Mouse (Mus musculus) granulocyte monocyte progenitor cell, adult 5-6 weeks (primary cell): ENCODE data around the gene Slc25a12. TPM values are rescaled to one million over a fixed set of nuclear protein-coding genes. Genes with fewer than 3 reads are reported as not detected.

Experiments
- ATAC-seq: replicated peaks from 2 replicates; pipeline ENCODE4 v1.8.0; 2016; ENCODE audit warnings: mild to moderate bottlenecking, moderate TSS enrichment, inconsistent platforms; ENCODE audit not compliant: poor library complexity, severe bottlenecking
- total RNA-seq, 2 experiments: library from RNA; stranded (forward) in 1 of 2; stranded (reverse) in 1 of 2; fragments of 200-712, 200-1000 nt in 1 of 2; fragments of >200 nt in 1 of 2; fragmentation: Nextera tagmentation in 1 of 2; gene quantifications; 2 replicates each; pipeline ENCODE4 v1.2.3; 2014 to 2017

Gene Slc25a12
- total RNA-seq, 2 experiments from 2014 or later = 93.9 to 94.5 TPM

DNA sequence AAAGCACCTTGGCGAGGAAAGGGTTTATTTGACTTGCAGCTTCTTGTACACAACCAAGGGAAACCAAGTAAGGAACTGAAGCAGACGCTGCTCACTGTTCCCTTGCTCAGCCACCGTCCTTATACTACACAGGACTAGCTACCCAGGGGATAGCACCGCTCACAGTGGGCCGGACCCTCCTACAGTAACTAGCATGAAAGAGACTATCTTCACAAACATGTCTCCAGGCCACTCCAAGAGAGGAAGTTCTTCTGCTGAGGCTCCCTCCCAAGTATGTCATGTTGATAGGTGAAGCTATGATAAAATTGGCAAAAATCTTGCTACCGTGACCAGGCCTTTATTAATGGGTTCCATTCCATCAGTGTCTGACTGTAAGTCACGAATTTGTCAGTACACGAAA is 98.9 kb downstream of the Slc25a12 start:
- ATAC-seq = no peak

DNA sequence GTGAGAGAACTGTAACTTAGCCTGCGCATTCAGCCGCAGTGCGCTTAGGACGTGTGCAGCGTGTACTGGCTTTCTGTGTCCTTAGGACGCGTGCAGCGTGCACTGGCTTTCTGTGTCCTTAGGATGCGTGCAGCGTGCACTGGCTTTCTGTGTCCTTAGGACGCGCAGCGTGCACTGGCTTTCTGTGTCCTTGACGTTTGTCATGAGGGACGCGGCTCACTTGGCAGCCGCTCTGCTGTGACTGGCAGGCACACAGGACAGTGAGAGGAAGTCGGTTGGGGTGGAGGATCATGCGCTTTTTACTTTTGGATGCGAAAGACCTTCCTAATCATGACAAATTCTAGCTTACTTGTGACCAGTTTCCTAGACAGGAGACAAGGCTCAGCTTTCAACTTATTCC is 103.0 kb downstream of the Slc25a12 start:
- ATAC-seq = no peak

DNA sequence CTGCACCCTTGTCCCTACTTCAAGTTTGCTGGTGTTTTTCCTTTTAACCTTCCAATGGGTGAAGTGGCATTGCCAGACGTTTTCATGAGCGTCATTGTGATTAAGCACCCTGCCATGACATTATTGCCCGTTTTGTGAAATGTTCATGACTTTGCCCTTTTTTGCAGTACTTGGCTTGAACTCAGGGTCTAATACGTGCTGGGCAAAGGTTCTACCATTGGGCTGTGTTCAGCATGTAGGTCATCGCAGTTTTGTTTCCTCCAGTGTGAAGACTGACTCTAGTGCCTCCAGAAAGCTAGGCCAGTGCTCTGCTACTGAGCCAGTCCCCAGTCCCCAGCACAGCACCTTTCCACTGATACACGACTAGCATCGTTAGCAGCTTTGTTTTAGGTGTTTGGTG is 111.0 kb downstream of the Slc25a12 start:
- ATAC-seq = no peak

DNA sequence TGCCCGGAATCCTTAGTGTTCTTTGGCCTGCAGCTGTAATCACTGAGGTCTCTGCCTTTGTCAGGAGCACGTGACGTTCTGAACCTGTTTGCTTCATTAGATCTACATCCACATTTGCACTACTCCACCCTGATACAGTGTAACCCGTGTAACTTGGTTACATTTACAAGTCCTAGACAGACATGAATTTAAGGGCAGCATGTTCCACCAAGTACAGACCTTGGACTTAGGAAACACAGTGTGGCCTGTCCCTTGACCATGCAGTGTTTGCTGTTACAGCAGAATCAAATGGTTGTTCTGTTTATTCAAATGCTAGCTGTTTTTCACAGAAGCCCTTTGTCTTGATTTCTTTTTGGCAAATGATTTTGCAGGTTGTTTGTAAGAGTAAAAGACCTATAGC is 112.7 kb downstream of the Slc25a12 start:
- ATAC-seq = no peak

DNA sequence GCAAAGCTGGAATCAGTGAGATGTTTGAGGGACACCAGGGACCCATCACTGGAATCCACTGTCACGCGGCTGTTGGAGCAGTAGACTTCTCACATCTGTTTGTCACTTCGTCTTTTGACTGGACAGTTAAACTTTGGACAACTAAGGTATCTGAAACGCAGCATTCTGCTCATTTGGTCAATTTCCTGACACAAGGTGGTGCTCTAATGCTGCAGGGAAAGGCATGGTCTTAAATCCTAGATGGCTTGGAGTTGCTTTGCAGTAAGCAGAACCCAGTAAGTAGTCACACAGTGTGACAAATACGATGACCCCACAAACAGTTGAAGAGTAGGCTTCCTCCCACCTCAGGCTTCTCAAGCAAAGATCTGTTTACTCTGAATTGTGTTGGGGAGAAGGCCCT is 116.7 kb downstream of the Slc25a12 start:
- no peak for ATAC-seq

DNA sequence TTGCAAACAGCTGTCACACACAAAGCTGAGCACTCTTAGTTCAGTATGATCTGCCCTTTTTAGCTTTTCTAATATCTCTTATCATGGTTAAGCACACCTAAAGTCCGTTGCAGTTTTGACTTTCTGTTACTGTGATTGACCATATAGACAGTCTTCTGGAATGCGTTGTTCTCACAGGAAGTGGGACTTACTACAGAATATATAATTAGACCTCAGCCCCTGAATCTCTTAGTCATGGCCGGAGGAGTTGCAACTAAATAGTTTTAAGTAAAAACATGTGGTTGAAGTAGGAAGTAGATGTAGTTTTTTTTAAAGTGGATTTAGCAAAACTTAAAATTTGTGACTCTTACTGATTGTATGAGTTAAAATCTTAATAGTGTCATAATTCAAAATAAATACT is 119.5 kb downstream of the Slc25a12 start:
- peak; percentile 27 for ATAC-seq

DNA sequence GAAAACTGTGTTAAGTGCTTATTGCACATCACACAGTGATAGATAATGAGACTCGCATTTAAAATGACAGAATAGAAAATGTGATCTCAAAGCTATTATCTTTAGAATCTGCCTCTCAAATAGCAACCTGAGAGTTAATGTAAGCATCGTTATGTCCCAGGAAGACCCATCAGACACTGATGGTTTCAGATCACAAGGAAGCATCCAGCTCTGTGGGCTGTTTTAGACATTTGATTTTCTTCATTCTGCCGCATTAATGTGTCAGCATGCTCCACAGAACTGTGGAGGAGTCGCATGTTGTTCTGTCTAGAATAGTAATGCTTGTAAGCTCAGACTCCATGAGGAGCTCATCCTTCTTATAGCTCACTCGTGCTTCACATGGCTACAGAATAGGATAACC is 121.5 kb downstream of the Slc25a12 start:
- ATAC-seq = no peak

DNA sequence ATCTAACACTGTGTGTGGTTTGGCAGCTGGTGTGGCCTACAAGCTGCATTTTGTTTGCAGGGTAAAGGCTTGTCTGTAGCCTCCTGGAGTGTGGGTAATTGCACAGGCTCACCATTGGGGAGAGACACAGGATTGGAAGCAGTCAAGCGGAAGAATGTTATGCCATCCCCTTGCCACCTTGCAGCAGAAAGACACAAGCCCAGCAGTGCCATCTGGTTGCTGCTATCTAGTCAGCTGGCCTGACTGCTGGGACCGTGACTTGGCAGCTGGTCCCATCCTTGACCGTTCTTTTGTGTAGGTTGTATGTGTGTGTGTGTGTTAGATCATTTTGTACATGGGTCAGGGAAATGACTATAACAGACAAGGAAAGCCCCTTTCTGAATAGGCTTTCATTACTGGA is 122.1 kb downstream of the Slc25a12 start:
- ATAC-seq = no peak

DNA sequence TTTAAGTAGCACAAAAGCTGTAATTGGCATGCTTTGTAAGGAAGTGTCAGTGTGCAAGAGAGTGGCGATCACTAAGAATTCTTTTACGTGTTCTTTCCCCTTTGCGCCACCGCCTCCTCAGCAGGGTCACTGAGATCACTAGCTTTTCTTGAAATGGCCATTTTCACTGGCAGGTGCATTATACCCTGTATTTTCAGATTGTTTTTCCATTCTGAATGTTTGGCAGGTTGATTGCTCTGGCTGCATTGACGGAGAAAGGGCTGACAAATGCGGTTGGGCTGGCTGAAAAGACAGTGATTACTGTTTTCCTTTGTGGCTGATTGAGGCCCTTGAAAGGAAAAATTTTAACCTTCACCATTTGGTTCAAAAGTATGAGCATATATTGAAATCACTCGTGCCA is 122.7 kb downstream of the Slc25a12 start:
- no peak for ATAC-seq

DNA sequence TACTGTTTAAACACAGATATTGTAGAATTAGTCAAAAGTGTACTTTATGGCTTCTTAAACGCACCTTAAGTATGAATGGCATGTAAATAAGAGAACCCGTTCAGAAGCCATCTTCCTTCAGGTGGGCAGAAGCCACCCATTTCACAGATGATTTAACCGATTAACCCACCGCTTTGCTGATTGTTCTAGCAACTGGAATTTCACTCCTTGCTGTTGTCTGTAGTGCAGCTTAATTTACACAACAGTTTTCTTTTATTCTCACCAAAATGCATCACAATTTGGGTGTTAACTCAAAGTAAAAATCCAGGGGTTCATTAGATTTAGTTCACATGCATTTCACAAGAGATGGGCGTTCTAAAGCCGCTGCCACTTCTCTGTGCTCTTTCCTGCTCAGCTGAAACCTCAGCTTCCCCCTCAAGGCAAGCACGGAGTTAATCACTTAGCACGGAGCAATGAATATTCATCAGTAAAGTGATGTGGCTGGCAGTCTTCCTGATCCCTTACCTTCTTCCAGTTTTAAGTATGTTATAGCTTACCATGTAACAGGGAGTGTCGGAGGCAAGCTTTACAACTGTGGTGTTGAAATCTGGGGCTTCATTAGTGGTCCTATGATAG is 124.4 kb downstream of the Slc25a12 start:
- ATAC-seq = peak; percentile 78

DNA sequence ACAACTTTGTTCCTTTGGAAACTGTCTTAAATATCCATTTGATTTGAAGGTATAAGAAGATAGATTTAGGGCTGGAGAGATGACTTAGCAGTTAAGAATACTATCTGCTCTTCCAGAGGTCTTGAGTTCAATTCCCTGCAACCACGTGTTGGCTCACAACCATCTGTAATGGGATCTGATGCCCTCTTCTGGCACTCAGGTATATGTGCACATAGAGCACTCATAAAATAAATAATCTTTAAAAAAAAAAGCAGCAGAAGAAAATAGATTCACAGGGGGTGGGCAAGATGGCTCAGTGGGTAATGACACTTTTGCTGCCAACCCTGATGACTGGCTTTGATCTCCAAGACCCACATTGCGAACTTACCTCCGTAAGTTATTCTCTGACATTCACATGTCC is 125.4 kb downstream of the Slc25a12 start:
- no peak for ATAC-seq

DNA sequence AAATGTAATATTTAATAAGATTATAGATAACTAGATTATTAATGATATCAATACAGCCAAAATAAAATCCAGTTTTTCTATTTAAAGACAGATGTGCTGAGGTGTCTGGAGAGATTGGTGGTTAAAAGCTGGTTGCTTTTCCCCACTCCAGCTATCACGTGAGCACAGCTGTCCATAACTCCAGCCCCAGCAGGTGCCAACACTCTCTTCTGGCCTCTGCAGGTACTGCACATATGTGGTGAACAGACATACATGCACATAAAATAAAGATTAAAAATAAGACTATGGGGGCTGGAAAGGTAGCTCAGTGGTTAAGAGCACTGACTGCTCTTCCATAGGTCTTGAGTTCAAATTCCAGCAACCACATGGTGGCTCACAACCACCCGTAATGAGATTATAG is 126.0 kb downstream of the Slc25a12 start:
- no peak for ATAC-seq

DNA sequence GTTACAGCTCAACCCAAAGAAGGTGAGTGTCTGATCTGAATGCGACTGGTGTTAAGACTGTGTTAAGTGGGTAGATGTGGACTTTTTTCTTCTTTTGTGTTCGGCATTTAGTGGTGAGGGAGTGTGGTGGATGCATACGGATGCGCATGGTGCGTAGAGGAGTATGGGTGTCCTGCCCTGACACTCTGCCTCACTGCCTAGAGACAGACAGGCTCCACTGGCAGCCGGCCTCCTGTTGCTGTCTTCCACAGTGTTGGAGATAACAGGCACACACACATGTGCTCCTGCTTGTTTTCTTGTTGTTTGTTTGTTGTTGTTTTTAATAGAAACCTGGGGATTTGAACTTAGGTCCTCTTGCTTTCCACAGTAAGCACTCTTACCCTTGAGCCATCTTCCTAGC is 131.5 kb downstream of the Slc25a12 start:
- ATAC-seq = no peak

DNA sequence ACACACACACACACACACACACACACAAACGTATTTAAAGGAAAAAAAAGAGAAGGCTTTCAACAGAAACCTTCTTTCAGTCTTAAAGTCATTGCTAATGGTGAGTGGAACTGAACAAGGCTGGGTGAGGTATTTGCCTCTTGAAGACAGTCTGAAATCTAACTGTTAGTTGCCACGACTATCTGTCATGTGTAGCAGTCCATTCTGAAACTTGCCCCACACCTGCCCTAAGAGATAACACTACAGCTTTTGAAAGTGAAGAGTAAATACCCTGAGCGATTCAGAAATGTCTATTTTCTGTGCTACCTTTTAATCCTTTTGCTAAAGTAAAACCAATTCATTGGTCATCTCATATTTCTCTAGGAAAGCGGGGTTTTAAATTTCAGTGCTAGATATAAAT is 132.1 kb downstream of the Slc25a12 start:
- no peak for ATAC-seq

DNA sequence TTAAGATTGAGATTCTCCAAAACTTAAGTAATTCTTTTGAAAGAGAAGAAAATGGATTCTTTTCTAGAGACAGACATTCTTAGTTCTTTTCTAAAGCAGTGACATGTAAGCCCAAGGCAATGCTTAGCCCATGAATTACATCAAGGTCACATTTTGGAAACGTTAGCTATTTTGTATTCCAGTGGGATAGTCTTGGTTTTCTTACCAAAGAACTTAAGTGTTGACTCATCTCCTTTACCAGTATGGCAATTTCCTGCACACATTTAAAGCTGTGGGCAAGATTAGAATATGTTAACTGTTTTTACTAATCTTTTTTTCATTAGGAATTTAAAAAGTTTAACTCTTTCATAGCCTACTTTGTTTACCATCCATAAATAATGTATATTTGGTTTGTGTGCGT is 134.6 kb downstream of the Slc25a12 start:
- 0 out of 2 replicates have a peak, but pooled peaks have one; percentile 22 for ATAC-seq

DNA sequence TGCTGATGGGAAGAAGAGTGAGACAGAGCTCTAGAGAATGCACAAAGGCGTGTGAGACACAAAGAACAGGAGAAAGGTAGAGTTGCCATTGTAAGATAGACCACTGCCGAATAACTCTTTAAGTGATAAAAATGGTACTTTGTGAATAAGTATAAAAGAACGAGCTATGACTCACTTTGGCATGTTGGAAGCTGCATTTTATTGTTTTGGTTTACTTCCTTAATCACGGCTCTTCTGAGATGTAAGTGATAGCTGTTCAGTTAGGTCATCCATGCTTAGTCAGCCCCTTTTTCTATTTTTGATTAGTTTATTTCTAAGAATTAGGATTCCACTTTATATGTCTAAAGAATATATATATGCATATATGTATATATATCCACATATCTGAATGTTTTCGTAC is 135.6 kb downstream of the Slc25a12 start:
- no peak for ATAC-seq

DNA sequence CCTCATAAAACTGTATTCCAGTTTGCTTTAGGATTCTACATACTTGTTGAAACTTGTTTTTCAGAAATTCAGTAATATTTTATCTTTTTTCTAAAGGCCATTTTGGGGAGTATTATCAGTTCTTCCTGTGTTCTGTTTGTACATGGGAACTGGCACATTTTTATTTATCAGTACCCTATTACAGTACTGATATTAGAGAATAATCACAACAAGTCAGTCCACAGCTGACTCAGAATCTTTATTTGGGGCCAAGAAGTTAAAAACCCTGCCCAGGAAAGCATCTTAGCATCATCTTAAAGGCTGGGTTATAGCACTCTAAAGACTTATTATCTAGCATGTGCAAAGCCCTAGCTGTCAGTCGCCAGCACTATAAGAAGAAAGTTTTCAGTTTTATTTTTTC is 137.9 kb downstream of the Slc25a12 start:
- ATAC-seq = no peak

DNA sequence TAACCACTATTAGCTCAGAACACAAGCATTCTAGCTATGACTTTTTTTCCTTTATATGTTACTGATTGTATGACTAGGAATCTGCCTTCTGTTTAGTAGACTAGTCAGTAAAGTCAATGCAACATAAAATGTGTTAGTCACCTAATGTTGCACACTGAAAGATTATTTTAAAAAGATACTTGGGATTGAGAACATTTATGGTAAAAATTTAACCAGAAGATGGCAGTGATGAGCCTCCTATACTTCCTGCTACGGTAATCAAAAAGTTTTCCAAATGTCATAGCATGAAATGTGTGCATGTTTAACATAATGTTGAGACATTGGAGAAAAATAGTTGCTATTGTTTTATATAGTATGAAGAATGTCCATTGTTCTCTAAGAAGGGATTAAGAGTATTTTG is 140.2 kb downstream of the Slc25a12 start:
- ATAC-seq = no peak

Other genes starting within 250 kb of the Slc25a12 start
- not detected in 2 replicates for gene Cybrd1, start 249.8 kb downstream of the Slc25a12 start, total RNA-seq (2014; fragmentation: Nextera tagmentation)
- not detected in 2 replicates for gene Cybrd1, start 249.8 kb downstream of the Slc25a12 start, total RNA-seq (2017)
- gene Dync1i2, start 156.0 kb downstream of the Slc25a12 start, total RNA-seq (2014; fragmentation: Nextera tagmentation) = 52.7 and 69.3 TPM in 2 replicates
- 75.0 and 78.3 TPM in 2 replicates for gene Dync1i2, start 156.0 kb downstream of the Slc25a12 start, total RNA-seq (2017)
- 118 and 134 TPM in 2 replicates for gene Hat1, start 21.2 kb upstream of the Slc25a12 start, total RNA-seq (2014; fragmentation: Nextera tagmentation)
- gene Hat1, start 21.2 kb upstream of the Slc25a12 start, total RNA-seq (2017) = 194 and 208 TPM in 2 replicates
- 20.7 and 50.3 TPM in 2 replicates for gene Metap1d, start 85.5 kb upstream of the Slc25a12 start, total RNA-seq (2014; fragmentation: Nextera tagmentation)
- gene Metap1d, start 85.5 kb upstream of the Slc25a12 start, total RNA-seq (2017) = 17.0 and 25.4 TPM in 2 replicates
- gene Dlx1, start 160.4 kb upstream of the Slc25a12 start, total RNA-seq (2014; fragmentation: Nextera tagmentation) = not detected in 2 replicates
- not detected in 2 replicates for gene Dlx1, start 160.4 kb upstream of the Slc25a12 start, total RNA-seq (2017)
- not detected in 2 replicates for gene Dlx2, start 179.0 kb upstream of the Slc25a12 start, total RNA-seq (2014; fragmentation: Nextera tagmentation)
- not detected in 2 replicates for gene Dlx2, start 179.0 kb upstream of the Slc25a12 start, total RNA-seq (2017)